Mouse (Mus musculus) liver, embryonic 14.5 days (tissue): Measurements from ENCODE around the gene Thsd4. TPM values are rescaled to one million over a fixed set of nuclear protein-coding genes. Genes with fewer than 3 reads are reported as not detected.

Experiments
- ATAC-seq: fragments of 200-750 bp; cut with Nextera tagmentation; 2 replicates; pipeline ENCODE4 v1.8.0; 2017; ENCODE audit warnings: moderate number of reproducible peaks, mild to moderate bottlenecking, moderate library complexity; ENCODE audit not compliant: insufficient read depth
- DNase-seq, 3 experiments: peaks; one replicate each; pipeline ENCODE4 v3.0.0-alpha.2; 2012 to 2013; ENCODE audit warnings: low read depth in 3 of 3, low spot score in 3 of 3
- H3K27ac ChIP-seq: fragments of 300-500 bp; sonication (generic); 2 replicates; pipeline ENCODE4 v1.5.1; 2014; ENCODE audit warnings: moderate library complexity, mild to moderate bottlenecking, control low read depth, inconsistent platforms
- H3K27me3 ChIP-seq: fragments of 300-500 bp; sonication (generic); 2 replicates; pipeline ENCODE4 v1.6.1; 2014; ENCODE audit warnings: mild to moderate bottlenecking, low read length, moderate library complexity; ENCODE audit not compliant: control insufficient read depth, insufficient read depth
- H3K36me3 ChIP-seq: fragments of 300-500 bp; sonication (generic); replicated peaks from 2 replicates; pipeline ENCODE4 v1.6.1; 2014; ENCODE audit warnings: low read depth; ENCODE audit not compliant: control insufficient read depth, insufficient read depth
- H3K4me1 ChIP-seq, 2 experiments: fragments of 200-500 bp in 1 of 2; fragments of 300-500 bp in 1 of 2; sonication (generic) in 1 of 2; replicated peaks; 2 replicates each; pipeline ENCODE4 v1.6.1; 2012 to 2014; ENCODE audit warnings: antibody characterized with exemption in 1 of 2, inconsistent platforms in 1 of 2, low read length in 1 of 2; ENCODE audit not compliant: control insufficient read depth in 2 of 2, insufficient read depth in 2 of 2
- H3K4me2 ChIP-seq: fragments of 300-500 bp; sonication (generic); 2 replicates; pipeline ENCODE4 v1.6.1; 2014; ENCODE audit warnings: low read depth, mild to moderate bottlenecking, control low read depth, moderate library complexity
- H3K4me3 ChIP-seq, 2 experiments: fragments of 200-500 bp in 1 of 2; fragments of 300-500 bp in 1 of 2; sonication (generic) in 1 of 2; 2 replicates each; pipeline ENCODE4 v1.5.1; 2012 to 2014; ENCODE audit warnings: low read depth in 2 of 2, low read length in 2 of 2, mild to moderate bottlenecking in 2 of 2, control low read depth in 1 of 2, inconsistent platforms in 1 of 2, moderate library complexity in 1 of 2; ENCODE audit not compliant: insufficient read depth in 1 of 2
- H3K9ac ChIP-seq: fragments of 300-500 bp; sonication (generic); replicated peaks from 2 replicates; pipeline ENCODE4 v1.6.1; 2014; ENCODE audit warnings: mild to moderate bottlenecking, control low read depth, moderate library complexity
- H3K9me3 ChIP-seq: fragments of 300-500 bp; sonication (generic); 2 replicates; pipeline ENCODE4 v1.6.1; 2016; ENCODE audit warnings: low read length, mixed read lengths; ENCODE audit not compliant: control insufficient read depth
- CTCF ChIP-seq: IDR thresholded peaks from 2 replicates; pipeline ENCODE4 v1.5.1; 2016; ENCODE audit warnings: antibody characterized with exemption, low read depth, control low read depth
- EP300 ChIP-seq: IDR thresholded peaks from 2 replicates; pipeline ENCODE4 v1.6.1; 2016; ENCODE audit warnings: antibody characterized with exemption, low read depth
- WGBS: fragments of 180-500 bp; shearing (Covaris S2); extraction: QIAGEN DNeasy Blood & Tissue Kit; methylation state at CpG from one replicate; pipeline ENCODE4 v1.1.7; 2014; ENCODE audit not compliant: insufficient replicate concordance; 5-methylcytosine and 5-hydroxymethylcytosine counted together
- polyA plus RNA-seq, 2 experiments: library from polyadenylated mRNA; depleted of rRNA in 1 of 2; stranded (reverse) in 1 of 2; unstranded in 1 of 2; fragments of >200 nt; fragmentation: Nextera tagmentation in 1 of 2; extraction: Ambion mirVana in 1 of 2; gene quantifications; 2 replicates each; pipeline versions ENCODE4 v1.2.1 to v1.2.3; 2012 to 2014

Thsd4 gene
- polyA plus RNA-seq, 2 experiments = 0.43 to 0.48 TPM

DNA sequence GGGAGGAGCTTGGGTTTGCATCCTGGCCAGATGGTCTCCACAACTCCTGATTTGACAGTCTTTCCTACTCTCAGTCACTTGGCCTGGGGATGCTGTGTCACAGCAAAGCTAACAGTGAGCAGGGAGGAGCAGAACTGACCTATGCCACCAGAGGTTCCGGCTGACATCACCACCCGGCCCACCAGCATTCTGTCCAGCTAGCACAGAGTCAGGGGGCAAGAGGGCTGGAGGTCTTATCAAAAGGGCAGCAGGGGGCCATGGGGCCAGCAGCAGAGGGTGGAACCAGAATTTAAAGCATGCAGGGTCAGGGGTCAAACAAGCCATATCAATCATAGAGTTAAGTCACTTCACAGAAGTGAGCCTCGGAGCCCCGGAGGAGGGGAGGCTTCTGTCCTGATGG is 4.7 kb downstream of the Thsd4 start:
- ATAC-seq = no peak
- Histone ChIP-seq H3K36me3 (no peaks in the 10 kb centered on the region), H3K4me1 (peaks cover 0 to 4% of the 10 kb centered on the region in 2 experiments; a peak in 2 of 4 replicates), H3K27ac (no peak overlapping the region), H3K4me2 (no peak overlapping the region), H3K9ac (no peak overlapping the region), H3K27me3 (peaks cover 15% of the 10 kb centered on the region), H3K9me3 (no peaks in the 10 kb centered on the region), H3K4me3 (no peak overlapping the region)
- no peak for TF ChIP-seq CTCF
- DNase-seq = no peak
- 46% methylated on average over 4 of the region's 4 CpGs for WGBS

- no peak overlapping the region for H3K27ac ChIP-seq
- no peak for ATAC-seq
- no peak overlapping the region for H3K9ac ChIP-seq
- H3K4me2 ChIP-seq = no peak overlapping the region
- peaks cover 9% of the 10 kb centered on the region for H3K27me3 ChIP-seq
- DNase-seq = no peak
- TF ChIP-seq EP300 (no peak), CTCF (no peak)
- H3K4me1 ChIP-seq = peaks cover 0 to 4% of the 10 kb centered on the region in 2 experiments; a peak in 2 of 4 replicates
- 72% methylated on average over 4 of the region's 4 CpGs for WGBS
- no peaks in the 10 kb centered on the region for H3K9me3 ChIP-seq
- no peak overlapping the region for H3K4me3 ChIP-seq
- H3K36me3 ChIP-seq = no peaks in the 10 kb centered on the region
Measured at GRCm38 (mm10) chr9:60516379-60516778, 5.5 kb downstream of the Thsd4 start.

DNA sequence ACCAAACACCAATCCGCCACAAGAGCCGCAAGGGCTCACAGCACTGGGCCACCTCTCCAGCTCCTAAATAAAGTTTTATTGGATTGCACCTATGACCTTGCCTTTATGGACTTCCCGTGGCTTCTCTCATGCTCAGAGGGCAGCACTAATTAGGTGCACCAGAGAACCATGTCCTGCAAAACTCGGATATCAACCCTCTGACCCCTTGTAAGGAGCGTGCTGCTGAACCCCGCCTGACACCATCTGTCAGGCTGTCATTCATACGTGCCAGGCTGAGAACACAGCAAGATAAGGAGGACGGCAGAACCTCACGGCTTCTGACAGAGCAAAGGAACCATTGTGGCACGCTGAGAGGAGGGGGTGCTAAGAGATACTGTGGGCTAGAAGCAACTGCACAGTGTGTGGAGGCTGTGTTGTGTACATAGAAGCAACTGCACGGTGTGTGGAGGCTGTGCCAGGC is 8.5 kb downstream of the Thsd4 start:
- Histone ChIP-seq H3K9me3 (no peaks in the 10 kb centered on the region), H3K4me2 (no peak overlapping the region), H3K27me3 (no peaks in the 10 kb centered on the region), H3K4me1 (peaks cover 0 to 4% of the 10 kb centered on the region in 2 experiments; a peak in 2 of 4 replicates), H3K27ac (no peak overlapping the region), H3K36me3 (no peaks in the 10 kb centered on the region), H3K4me3 (no peak overlapping the region), H3K9ac (no peak overlapping the region)
- ATAC-seq = no peak
- no peak for DNase-seq
- TF ChIP-seq EP300 (no peak), CTCF (no peak)
- WGBS = 34% methylated on average over 11 of the region's 11 CpGs

- H3K27ac ChIP-seq = no peak overlapping the region
- no peak for ATAC-seq
Measured at GRCm38 (mm10) chr9:60510876-60511275, 11.0 kb downstream of the Thsd4 start.

DNA sequence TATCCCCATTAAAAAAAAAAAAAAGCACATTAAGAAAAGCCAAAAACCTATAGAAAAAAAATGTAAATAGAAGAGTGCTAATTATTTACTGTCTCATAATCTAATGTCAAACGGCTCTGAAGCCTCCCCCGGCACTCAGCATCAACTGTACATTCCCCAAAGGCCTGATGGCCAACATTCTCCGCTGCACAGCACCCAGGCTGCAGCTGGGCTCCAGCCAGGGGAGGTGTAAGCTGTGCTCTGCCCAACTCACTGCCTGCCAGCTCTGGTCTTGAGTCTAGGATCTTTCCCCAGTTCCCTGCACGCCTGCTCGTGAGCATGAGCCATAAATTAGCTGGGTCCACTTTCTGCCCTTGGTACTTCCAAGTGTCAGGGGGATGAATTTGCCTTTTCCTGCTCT is 15.7 kb downstream of the Thsd4 start:
- no peak for ATAC-seq
- no peaks in the 10 kb centered on the region for H3K36me3 ChIP-seq
- 57% methylated on average over 5 of the region's 5 CpGs for WGBS

More at GRCm38 (mm10) chr9:60510876-60511275, 11.0 kb downstream of the Thsd4 start:
- Histone ChIP-seq H3K4me2 (no peak overlapping the region), H3K27me3 (no peaks in the 10 kb centered on the region), H3K9me3 (no peaks in the 10 kb centered on the region), H3K9ac (no peak overlapping the region), H3K4me1 (no peaks in the 10 kb centered on the region), H3K36me3 (no peaks in the 10 kb centered on the region), H3K4me3 (no peak overlapping the region)
- WGBS = 56% methylated on average over 6 of the region's 6 CpGs
- DNase-seq = no peak
- no peak for TF ChIP-seq CTCF
- TF ChIP-seq EP300 = no peak

More for the DNA sequence above, 15.7 kb downstream of the Thsd4 start:
- no peak overlapping the region for H3K9ac ChIP-seq
- H3K9me3 ChIP-seq = no peaks in the 10 kb centered on the region
- peaks cover 0 to 3% of the 10 kb centered on the region in 2 experiments; a peak in 1 of 4 replicates for H3K4me1 ChIP-seq
- H3K27me3 ChIP-seq = no peaks in the 10 kb centered on the region
- H3K27ac ChIP-seq = no peak overlapping the region
- no peak overlapping the region for H3K4me3 ChIP-seq
- no peak for TF ChIP-seq CTCF
- no peak for TF ChIP-seq EP300
- H3K4me2 ChIP-seq = no peak overlapping the region
- DNase-seq = no peak
